Mouse (Mus musculus) CH12.LX (cell line): ENCODE measurements around the gene Dynlt1a.
"Not testable (repeated sequence)": the region's sequence is repeated elsewhere in the genome, so short reads cannot be mapped to it uniquely, and the experiment has no call there.

ENCODE experiments used
- GABPA ChIP-seq: IDR thresholded peaks from 2 replicates; pipeline ENCODE4 v1.6.1; 2012; ENCODE audit warnings: low read depth, low read length, improper control_type of control experiment, inconsistent platforms; ENCODE audit not compliant: insufficient replicate concordance
- USF1 ChIP-seq: IDR thresholded peaks from 2 replicates; pipeline ENCODE4 v1.6.1; 2014; ENCODE audit warnings: low read depth, mild to moderate bottlenecking, inconsistent platforms, low read length, improper control_type of control experiment
- ZC3H11A ChIP-seq: IDR thresholded peaks from 2 replicates; pipeline ENCODE4 v1.6.1; 2012; ENCODE audit warnings: low read depth, mild to moderate bottlenecking, inconsistent platforms, low read length, improper control_type of control experiment

GRCm38 (mm10) chr17:6327554-6327953 is 10.3 kb upstream of the Dynlt1a start:
- not testable (repeated sequence) for TF ChIP-seq USF1, GABPA, ZC3H11A
